Mouse (Mus musculus): ENCODE measurements around the gene Eml4.

DNA sequence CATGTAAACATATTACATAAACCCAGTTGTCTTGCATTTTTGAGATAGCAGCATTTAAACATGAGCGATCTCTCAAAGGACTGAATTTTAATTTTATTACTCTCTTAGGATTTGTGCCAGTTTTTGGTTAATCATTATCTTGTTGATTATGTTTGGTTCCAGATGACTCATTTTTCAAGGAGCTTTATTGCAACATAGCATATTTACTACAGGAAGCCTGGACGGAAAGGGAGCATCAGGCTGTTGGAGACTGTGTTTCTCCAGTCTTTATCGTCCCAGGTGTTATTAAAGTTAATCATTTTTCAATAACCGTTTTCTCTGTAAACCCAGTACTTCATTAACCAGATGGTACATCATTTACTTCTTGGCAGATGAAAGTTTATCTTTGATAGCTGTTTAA is 26.1 kb downstream of the Eml4 start:
- TF ChIP-seq CTCF (IDR thresholded peaks at IDR 0.05; ENCODE audit: insufficient read depth, low read depth, low read length) (no peak), POLR2A (IDR thresholded peaks at IDR 0.05; ENCODE audit: insufficient read depth, low read depth, low read length) (no peak)
